Mouse (Mus musculus) forebrain, embryonic 11.5 days (tissue): ENCODE data around the gene Casp12. TPM values are rescaled to one million over a fixed set of nuclear protein-coding genes. Genes with fewer than 3 reads are reported as not detected.

Experiments
- ATAC-seq: fragments of 200-750 bp; cut with Nextera tagmentation; replicated peaks from 2 replicates; pipeline ENCODE4 v1.8.0; 2017; ENCODE audit warnings: moderate TSS enrichment; ENCODE audit not compliant: low FRiP score
- DNase-seq: peaks from one replicate; pipeline ENCODE4 v3.0.0-alpha.2; 2017; ENCODE audit warnings: low spot score
- H3K27ac ChIP-seq: fragments of 300-500 bp; sonication (generic); 2 replicates; pipeline ENCODE4 v1.5.1; 2014; ENCODE audit warnings: low read depth, low read length
- H3K27me3 ChIP-seq: fragments of 300-500 bp; sonication (generic); 2 replicates; pipeline ENCODE4 v1.6.1; 2014; ENCODE audit warnings: mild to moderate bottlenecking, low read length, mixed read lengths; ENCODE audit not compliant: control insufficient read depth, insufficient read depth
- H3K36me3 ChIP-seq: fragments of 300-500 bp; sonication (generic); 2 replicates; pipeline ENCODE4 v1.6.1; 2014; ENCODE audit warnings: mild to moderate bottlenecking, low read length, moderate library complexity, mixed read lengths; ENCODE audit not compliant: control insufficient read depth, insufficient read depth
- H3K4me1 ChIP-seq: fragments of 300-500 bp; sonication (generic); replicated peaks from 2 replicates; pipeline ENCODE4 v1.6.1; 2014; ENCODE audit warnings: low read length, mixed read lengths; ENCODE audit not compliant: control insufficient read depth, insufficient read depth
- H3K4me2 ChIP-seq: fragments of 300-500 bp; sonication (generic); 2 replicates; pipeline ENCODE4 v1.6.1; 2014; ENCODE audit warnings: low read depth, mild to moderate bottlenecking, low read length, moderate library complexity, mixed read lengths; ENCODE audit not compliant: severe bottlenecking
- H3K4me3 ChIP-seq: fragments of 300-500 bp; sonication (generic); 2 replicates; pipeline ENCODE4 v1.5.1; 2014; ENCODE audit warnings: low read depth, low read length
- H3K9ac ChIP-seq: fragments of 300-500 bp; sonication (generic); 2 replicates; pipeline ENCODE4 v1.6.1; 2014; ENCODE audit warnings: low read length
- H3K9me3 ChIP-seq: fragments of 300-500 bp; sonication (generic); 2 replicates; pipeline ENCODE4 v1.6.1; 2016; ENCODE audit warnings: low read length, mixed read lengths; ENCODE audit not compliant: control insufficient read depth
- whole genome bisulfite sequencing: fragments of 180-500 bp; shearing (Covaris S2); extraction: QIAGEN DNeasy Blood & Tissue Kit; methylation state at CpG from one replicate; pipeline ENCODE4 v1.1.7; 2014; 5-methylcytosine and 5-hydroxymethylcytosine counted together
- polyA plus RNA-seq: library from polyadenylated mRNA; unstranded; fragments of >200 nt; fragmentation: Nextera tagmentation; extraction: Ambion mirVana; gene quantifications from 2 replicates; pipeline ENCODE4 v1.2.1, GENCODE M21; 2014

The Casp12 gene
- polyA plus RNA-seq, 1 experiment from 2014 or later, result not detected

GRCm38 (mm10) chr9:5410988-5411568, 65.8 kb downstream of the Casp12 start:
- H3K4me1 ChIP-seq, result no peaks in the 10 kb centered on the region
- H3K36me3 ChIP-seq, result no peaks in the 10 kb centered on the region
- 95% methylated on average over 1 of the region's 1 CpGs for WGBS
- H3K4me2 ChIP-seq, result no peak overlapping the region
- no peak overlapping the region for H3K27ac ChIP-seq
- DNase-seq, result no peak
- H3K27me3 ChIP-seq, result no peaks in the 10 kb centered on the region
- ATAC-seq, result no peak
- no peak overlapping the region for H3K4me3 ChIP-seq
- H3K9me3 ChIP-seq, result no peaks in the 10 kb centered on the region
- no peak overlapping the region for H3K9ac ChIP-seq

DNA sequence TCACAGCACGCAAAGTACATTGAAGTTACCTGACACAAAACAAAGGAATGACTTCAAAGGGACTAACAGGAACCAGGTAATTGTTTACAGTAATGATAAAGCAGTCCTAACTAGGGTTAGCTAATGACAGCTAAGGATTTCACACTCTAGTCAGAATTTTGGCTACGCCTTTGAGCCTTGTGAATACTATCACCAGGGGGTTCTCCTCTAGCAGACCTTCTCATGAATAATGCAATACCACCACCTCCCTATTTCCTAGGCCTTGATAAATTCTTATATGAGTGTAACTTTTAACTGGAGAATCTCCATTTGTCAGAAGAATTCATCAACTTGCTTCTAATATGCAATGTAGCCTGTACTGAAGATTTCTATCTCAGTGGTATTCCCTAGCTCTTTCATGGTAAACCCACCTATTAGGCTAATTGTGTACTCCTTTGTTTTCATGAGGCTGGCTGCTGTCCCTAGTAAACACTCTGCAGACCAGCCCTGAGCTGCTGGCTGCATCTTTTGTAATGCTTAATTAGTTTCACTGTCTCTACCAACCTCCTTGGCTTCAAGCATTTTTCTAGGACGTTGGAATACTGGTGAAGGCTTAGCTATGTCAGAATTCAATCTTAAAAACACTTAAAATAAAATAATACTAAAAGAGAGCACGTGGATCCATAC, 67.3 kb downstream of the Casp12 start:
- no peak overlapping the region for H3K4me3 ChIP-seq
- WGBS, result 22% methylated on average over 4 of the region's 4 CpGs
- H3K36me3 ChIP-seq, result no peaks in the 10 kb centered on the region
- no peak overlapping the region for H3K9ac ChIP-seq
- H3K9me3 ChIP-seq, result no peaks in the 10 kb centered on the region
- H3K4me1 ChIP-seq, result no peaks in the 10 kb centered on the region
- no peak overlapping the region for H3K4me2 ChIP-seq
- no peaks in the 10 kb centered on the region for H3K27me3 ChIP-seq
- DNase-seq (no peak), ATAC-seq (peak; percentile 77)
- no peak overlapping the region for H3K27ac ChIP-seq

DNA sequence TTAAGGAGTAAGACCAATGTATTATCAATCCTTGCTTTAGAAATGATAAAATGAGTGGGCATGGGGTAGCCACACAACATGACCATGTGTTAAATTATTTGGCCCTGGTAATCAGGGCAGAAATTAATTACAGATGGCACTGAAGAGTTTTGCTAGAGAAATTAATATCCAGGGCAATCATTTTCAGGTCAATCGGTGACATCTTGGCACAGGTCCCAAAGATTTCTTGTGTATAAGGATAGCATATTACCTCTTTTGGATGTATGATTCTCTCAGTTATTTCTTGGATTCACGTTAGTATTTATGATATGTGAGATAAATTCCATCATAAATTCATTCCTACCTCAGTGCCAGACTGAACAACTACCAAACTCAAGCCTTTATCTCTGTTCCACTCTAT, 72.6 kb downstream of the Casp12 start:
- Histone ChIP-seq H3K27me3 (no peaks in the 10 kb centered on the region), H3K4me3 (no peak overlapping the region), H3K4me1 (no peaks in the 10 kb centered on the region), H3K9me3 (no peaks in the 10 kb centered on the region), H3K9ac (no peak overlapping the region), H3K36me3 (no peaks in the 10 kb centered on the region), H3K27ac (no peak overlapping the region), H3K4me2 (no peak overlapping the region)
- no peak for ATAC-seq
- WGBS, result 73% methylated on average over 2 of the region's 2 CpGs
- no peak for DNase-seq

Other genes starting within 250 kb of the Casp12 start
- 0.61 and 1.1 TPM in 2 replicates for gene Casp1, start 46.9 kb upstream of the Casp12 start, polyA plus RNA-seq
- gene Casp4, start 36.6 kb upstream of the Casp12 start, polyA plus RNA-seq, result not detected in 2 replicates